Mouse (Mus musculus): ENCODE data around the gene Ptprn2. TPM values are rescaled to one million over a fixed set of nuclear protein-coding genes. Genes with fewer than 3 reads are reported as not detected.

The Ptprn2 gene
- polyA plus RNA-seq, 1 experiment from 2014 or later: 0.30 TPM

GRCm38 (mm10) chr12:117053851-117054769, 568.6 kb downstream of the Ptprn2 start:
- H3K36me3 ChIP-seq (ENCODE audit: insufficient read depth): no peaks in the 10 kb centered on the region
- H3K9me3 ChIP-seq (ENCODE audit: low read depth, low read length): no peaks in the 10 kb centered on the region
- peak overlapping the region; percentile 36; the same call in 1 of the 2 replicates for H3K4me2 ChIP-seq
- H3K4me1 ChIP-seq (ENCODE audit: insufficient read depth): no peaks in the 10 kb centered on the region
- ATAC-seq (ENCODE audit: insufficient read depth): peak; percentile 64
- 0 out of 2 replicates have a peak overlapping the region, but pooled peaks have one; percentile 15 for H3K9ac ChIP-seq
- H3K27ac ChIP-seq (ENCODE audit: low read depth): no peak overlapping the region
- WGBS: 32% methylated on average over 21 of the region's 21 CpGs
- H3K27me3 ChIP-seq (ENCODE audit: insufficient read depth, low read length): no peaks in the 10 kb centered on the region
- peak; percentile 11 for DNase-seq
- no peak overlapping the region for H3K4me3 ChIP-seq (ENCODE audit: low read depth, low read length)
- no peak for TF ChIP-seq CTCF (IDR thresholded peaks at IDR 0.05; ENCODE audit: low read depth)

- no peaks in the 10 kb centered on the region for H3K9me3 ChIP-seq (ENCODE audit: low read depth, low read length)
- no peak for TF ChIP-seq CTCF (IDR thresholded peaks at IDR 0.05; ENCODE audit: low read depth)
- H3K4me2 ChIP-seq: no peak overlapping the region
- no peaks in the 10 kb centered on the region for H3K27me3 ChIP-seq (ENCODE audit: insufficient read depth, low read length)
- no peaks in the 10 kb centered on the region for H3K4me1 ChIP-seq (ENCODE audit: insufficient read depth)
- H3K9ac ChIP-seq: no peak overlapping the region
- WGBS: 82% methylated on average over 10 of the region's 10 CpGs
- H3K27ac ChIP-seq (ENCODE audit: low read depth): no peak overlapping the region
- H3K4me3 ChIP-seq (ENCODE audit: low read depth, low read length): no peak overlapping the region
- ATAC-seq (ENCODE audit: insufficient read depth): no peak
- no peaks in the 10 kb centered on the region for H3K36me3 ChIP-seq (ENCODE audit: insufficient read depth)
- no peak for DNase-seq
Measured at GRCm38 (mm10) chr12:117054925-117055570, 569.5 kb downstream of the Ptprn2 start.

- no peaks in the 10 kb centered on the region for H3K4me1 ChIP-seq (ENCODE audit: insufficient read depth)
- H3K27me3 ChIP-seq (ENCODE audit: insufficient read depth, low read length): no peaks in the 10 kb centered on the region
- peak; percentile 58; the same call in 1 of the 2 replicates for ATAC-seq (ENCODE audit: insufficient read depth)
- H3K9me3 ChIP-seq (ENCODE audit: low read depth, low read length): no peaks in the 10 kb centered on the region
- DNase-seq: no peak
- H3K4me2 ChIP-seq: no peak overlapping the region
- no peak overlapping the region for H3K27ac ChIP-seq (ENCODE audit: low read depth)
- TF ChIP-seq CTCF (IDR thresholded peaks at IDR 0.05; ENCODE audit: low read depth): no peak
- 67% methylated on average over 6 of the region's 6 CpGs for WGBS
- H3K4me3 ChIP-seq (ENCODE audit: low read depth, low read length): no peak overlapping the region
- H3K9ac ChIP-seq: no peak overlapping the region
- no peaks in the 10 kb centered on the region for H3K36me3 ChIP-seq (ENCODE audit: insufficient read depth)
Measured at GRCm38 (mm10) chr12:117058184-117058958, 572.9 kb downstream of the Ptprn2 start.

- no peak overlapping the region for H3K9ac ChIP-seq
- H3K36me3 ChIP-seq (ENCODE audit: insufficient read depth): no peaks in the 10 kb centered on the region
- H3K4me3 ChIP-seq (ENCODE audit: low read depth, low read length): no peak overlapping the region
- no peak for TF ChIP-seq CTCF (IDR thresholded peaks at IDR 0.05; ENCODE audit: low read depth)
- no peak overlapping the region for H3K4me2 ChIP-seq
- no peaks in the 10 kb centered on the region for H3K9me3 ChIP-seq (ENCODE audit: low read depth, low read length)
- ATAC-seq (ENCODE audit: insufficient read depth): no peak
- no peaks in the 10 kb centered on the region for H3K4me1 ChIP-seq (ENCODE audit: insufficient read depth)
- DNase-seq: no peak
- WGBS: 74% methylated on average over 7 of the region's 7 CpGs
- no peak overlapping the region for H3K27ac ChIP-seq (ENCODE audit: low read depth)
- H3K27me3 ChIP-seq (ENCODE audit: insufficient read depth, low read length): no peaks in the 10 kb centered on the region
Measured at GRCm38 (mm10) chr12:117058975-117059374, 573.5 kb downstream of the Ptprn2 start.

- Histone ChIP-seq H3K4me3 (ENCODE audit: low read depth, low read length) (no peak overlapping the region), H3K9me3 (ENCODE audit: low read depth, low read length) (no peaks in the 10 kb centered on the region), H3K27me3 (ENCODE audit: insufficient read depth, low read length) (no peaks in the 10 kb centered on the region), H3K27ac (ENCODE audit: low read depth) (no peak overlapping the region), H3K36me3 (ENCODE audit: insufficient read depth) (no peaks in the 10 kb centered on the region), H3K4me1 (ENCODE audit: insufficient read depth) (no peaks in the 10 kb centered on the region), H3K4me2 (no peak overlapping the region), H3K9ac (no peak overlapping the region)
- TF ChIP-seq CTCF (IDR thresholded peaks at IDR 0.05; ENCODE audit: low read depth): no peak
- ATAC-seq (ENCODE audit: insufficient read depth) (peak; percentile 31; the same call in 1 of the 2 replicates), DNase-seq (no peak)
- WGBS: 48% methylated on average over 7 of the region's 7 CpGs
Measured at GRCm38 (mm10) chr12:117077664-117078063, 592.1 kb downstream of the Ptprn2 start.

- Histone ChIP-seq H3K9ac (no peak overlapping the region), H3K4me2 (no peak overlapping the region), H3K4me3 (ENCODE audit: low read depth, low read length) (no peak overlapping the region), H3K4me1 (ENCODE audit: insufficient read depth) (0 out of 2 replicates have a peak, but pooled peaks cover 2% of the 10 kb centered on the region), H3K36me3 (ENCODE audit: insufficient read depth) (no peaks in the 10 kb centered on the region), H3K27ac (ENCODE audit: low read depth) (no peak overlapping the region), H3K9me3 (ENCODE audit: low read depth, low read length) (no peaks in the 10 kb centered on the region), H3K27me3 (ENCODE audit: insufficient read depth, low read length) (no peaks in the 10 kb centered on the region)
- ATAC-seq (ENCODE audit: insufficient read depth) (no peak), DNase-seq (no peak)
- WGBS: 80% methylated on average over 5 of the region's 5 CpGs
- no peak for TF ChIP-seq CTCF (IDR thresholded peaks at IDR 0.05; ENCODE audit: low read depth)
Measured at GRCm38 (mm10) chr12:117078945-117079344, 593.4 kb downstream of the Ptprn2 start.

Measured in lung, embryonic 14.5 days (tissue).